Mouse (Mus musculus): ENCODE data around the gene Gm49342. TPM values are rescaled to one million over a fixed set of nuclear protein-coding genes. Genes with fewer than 3 reads are reported as not detected.
"Not testable (repeated sequence)": the region's sequence is repeated elsewhere in the genome, so short reads cannot be mapped to it uniquely, and the experiment has no call there.

Gene Gm49342
- polyA plus RNA-seq, 1 experiment from 2014 or later: not detected

GRCm38 (mm10) chr14:50970822-50971221, 26.5 kb downstream of the Gm49342 start:
- 89% methylated on average over 1 of the region's 1 CpGs for WGBS
- Histone ChIP-seq H3K27ac (no peak overlapping the region), H3K4me3 (no peak overlapping the region), H3K36me3 (ENCODE audit: poor library complexity, severe bottlenecking) (no peaks in the 10 kb centered on the region), H3K27me3 (no peaks in the 10 kb centered on the region), H3K4me1 (peaks cover 12% of the 10 kb centered on the region), H3K4me2 (no peak overlapping the region), H3K9ac (no peak overlapping the region), H3K9me3 (replicated peaks) (no peaks in the 10 kb centered on the region)
- no peak for ATAC-seq

- H3K9me3 ChIP-seq (replicated peaks); H3K4me2 ChIP-seq; H3K9ac ChIP-seq; ATAC-seq; H3K27me3 ChIP-seq; H3K4me3 ChIP-seq; H3K36me3 ChIP-seq (ENCODE audit: poor library complexity, severe bottlenecking); H3K27ac ChIP-seq: not testable (repeated sequence)
- peaks cover 14% of the 10 kb centered on the region for H3K4me1 ChIP-seq
- WGBS: 89% methylated on average over 5 of the region's 5 CpGs
These were observed 28.7 kb downstream of the Gm49342 start for GRCm38 (mm10) chr14:50973054-50973453.

- H3K27me3 ChIP-seq: no peaks in the 10 kb centered on the region
- no peaks in the 10 kb centered on the region for H3K9me3 ChIP-seq (replicated peaks)
- ATAC-seq: no peak
- no peak overlapping the region for H3K4me2 ChIP-seq
- peaks cover 12% of the 10 kb centered on the region for H3K4me1 ChIP-seq
- H3K9ac ChIP-seq: no peak overlapping the region
- no peak overlapping the region for H3K4me3 ChIP-seq
- no peak overlapping the region for H3K27ac ChIP-seq
- 17% methylated on average over 4 of the region's 4 CpGs for WGBS
- no peaks in the 10 kb centered on the region for H3K36me3 ChIP-seq (ENCODE audit: poor library complexity, severe bottlenecking)
These were observed 29.4 kb downstream of the Gm49342 start for GRCm38 (mm10) chr14:50973700-50974099.

- Histone ChIP-seq H3K4me2 (no peak overlapping the region), H3K4me1 (peaks cover 5% of the 10 kb centered on the region), H3K27me3 (no peaks in the 10 kb centered on the region), H3K4me3 (no peak overlapping the region), H3K27ac (no peak overlapping the region), H3K9me3 (replicated peaks) (no peaks in the 10 kb centered on the region), H3K36me3 (ENCODE audit: poor library complexity, severe bottlenecking) (no peaks in the 10 kb centered on the region), H3K9ac (no peak overlapping the region)
- 45% methylated on average over 5 of the region's 5 CpGs for WGBS
- ATAC-seq: no peak
These were observed 30.7 kb downstream of the Gm49342 start for GRCm38 (mm10) chr14:50975001-50975400.

- Histone ChIP-seq H3K9me3 (replicated peaks) (no peaks in the 10 kb centered on the region), H3K27me3 (no peaks in the 10 kb centered on the region), H3K4me2 (peak overlapping the region; percentile 31; the same call in 1 of the 2 replicates), H3K9ac (no peak overlapping the region), H3K4me1 (peaks cover 3% of the 10 kb centered on the region; the same call in 1 of the 2 replicates), H3K27ac (no peak overlapping the region), H3K4me3 (no peak overlapping the region), H3K36me3 (ENCODE audit: poor library complexity, severe bottlenecking) (no peaks in the 10 kb centered on the region)
- 9% methylated on average over 9 of the region's 9 CpGs for WGBS
- ATAC-seq: no peak
These were observed 32.4 kb downstream of the Gm49342 start for GRCm38 (mm10) chr14:50976674-50977073.

GRCm38 (mm10) chr14:50978451-50978850, 34.1 kb downstream of the Gm49342 start:
- not testable (repeated sequence) for H3K9ac ChIP-seq; ATAC-seq; H3K9me3 ChIP-seq (replicated peaks); H3K4me3 ChIP-seq; H3K36me3 ChIP-seq (ENCODE audit: poor library complexity, severe bottlenecking); H3K27ac ChIP-seq; H3K4me2 ChIP-seq; H3K27me3 ChIP-seq; H3K4me1 ChIP-seq
- 93% methylated on average over 6 of the region's 6 CpGs for WGBS

- H3K27ac ChIP-seq: no peak overlapping the region
- no peak overlapping the region for H3K4me3 ChIP-seq
- H3K4me1 ChIP-seq: peaks cover 3% of the 10 kb centered on the region; the same call in 1 of the 2 replicates
- no peak overlapping the region for H3K9ac ChIP-seq
- ATAC-seq: no peak
- H3K9me3 ChIP-seq (replicated peaks): no peaks in the 10 kb centered on the region
- H3K36me3 ChIP-seq (ENCODE audit: poor library complexity, severe bottlenecking): no peaks in the 10 kb centered on the region
- no peak overlapping the region for H3K4me2 ChIP-seq
- no peaks in the 10 kb centered on the region for H3K27me3 ChIP-seq
These were observed 35.3 kb downstream of the Gm49342 start for GRCm38 (mm10) chr14:50979631-50980030.

- H3K9me3 ChIP-seq (replicated peaks): no peaks in the 10 kb centered on the region
- H3K9ac ChIP-seq: no peak overlapping the region
- no peaks in the 10 kb centered on the region for H3K27me3 ChIP-seq
- 50% methylated on average over 2 of the region's 2 CpGs for WGBS
- H3K4me3 ChIP-seq: no peak overlapping the region
- H3K4me1 ChIP-seq: peaks cover 3% of the 10 kb centered on the region; the same call in 1 of the 2 replicates
- no peak overlapping the region for H3K27ac ChIP-seq
- no peak overlapping the region for H3K4me2 ChIP-seq
- H3K36me3 ChIP-seq (ENCODE audit: poor library complexity, severe bottlenecking): no peaks in the 10 kb centered on the region
- no peak for ATAC-seq
These were observed 36.9 kb downstream of the Gm49342 start for GRCm38 (mm10) chr14:50981207-50981606.

GRCm38 (mm10) chr14:50981837-50982236, 37.5 kb downstream of the Gm49342 start:
- Histone ChIP-seq H3K9ac (no peak overlapping the region), H3K27ac (no peak overlapping the region), H3K4me1 (peaks cover under 1% of the 10 kb centered on the region; the same call in 1 of the 2 replicates), H3K36me3 (ENCODE audit: poor library complexity, severe bottlenecking) (no peaks in the 10 kb centered on the region), H3K9me3 (replicated peaks) (no peaks in the 10 kb centered on the region), H3K27me3 (no peaks in the 10 kb centered on the region), H3K4me2 (no peak overlapping the region), H3K4me3 (no peak overlapping the region)
- ATAC-seq: no peak
- 88% methylated on average over 5 of the region's 5 CpGs for whole genome bisulfite sequencing

- H3K9ac ChIP-seq: no peak overlapping the region
- ATAC-seq: no peak
- WGBS: 88% methylated on average over 2 of the region's 2 CpGs
- no peaks in the 10 kb centered on the region for H3K36me3 ChIP-seq (ENCODE audit: poor library complexity, severe bottlenecking)
- H3K4me1 ChIP-seq: no peaks in the 10 kb centered on the region
- H3K4me3 ChIP-seq: no peak overlapping the region
- no peaks in the 10 kb centered on the region for H3K9me3 ChIP-seq (replicated peaks)
- H3K27me3 ChIP-seq: no peaks in the 10 kb centered on the region
- H3K27ac ChIP-seq: no peak overlapping the region
- H3K4me2 ChIP-seq: no peak overlapping the region
These were observed 43.4 kb downstream of the Gm49342 start for GRCm38 (mm10) chr14:50987668-50988067.

GRCm38 (mm10) chr14:50991037-50991436, 46.7 kb downstream of the Gm49342 start:
- no peaks in the 10 kb centered on the region for H3K9me3 ChIP-seq (replicated peaks)
- no peaks in the 10 kb centered on the region for H3K27me3 ChIP-seq
- no peaks in the 10 kb centered on the region for H3K36me3 ChIP-seq (ENCODE audit: poor library complexity, severe bottlenecking)
- H3K4me3 ChIP-seq: no peak overlapping the region
- WGBS: 85% methylated on average over 3 of the region's 3 CpGs
- no peak for ATAC-seq
- no peak overlapping the region for H3K4me2 ChIP-seq
- H3K4me1 ChIP-seq: no peaks in the 10 kb centered on the region
- H3K9ac ChIP-seq: no peak overlapping the region
- H3K27ac ChIP-seq: no peak overlapping the region

GRCm38 (mm10) chr14:50997088-50997487, 52.8 kb downstream of the Gm49342 start:
- Histone ChIP-seq H3K27ac (no peak overlapping the region), H3K27me3 (no peaks in the 10 kb centered on the region), H3K36me3 (ENCODE audit: poor library complexity, severe bottlenecking) (no peaks in the 10 kb centered on the region), H3K4me1 (no peaks in the 10 kb centered on the region), H3K4me2 (no peak overlapping the region), H3K9ac (no peak overlapping the region), H3K4me3 (no peak overlapping the region), H3K9me3 (replicated peaks) (no peaks in the 10 kb centered on the region)
- no peak for ATAC-seq
- WGBS: 80% methylated on average over 3 of the region's 3 CpGs

- Histone ChIP-seq H3K27me3 (no peaks in the 10 kb centered on the region), H3K9me3 (replicated peaks) (no peaks in the 10 kb centered on the region), H3K4me3 (no peak overlapping the region), H3K9ac (no peak overlapping the region), H3K36me3 (ENCODE audit: poor library complexity, severe bottlenecking) (no peaks in the 10 kb centered on the region), H3K4me2 (no peak overlapping the region), H3K27ac (no peak overlapping the region), H3K4me1 (no peaks in the 10 kb centered on the region)
- no peak for ATAC-seq
- 89% methylated on average over 2 of the region's 2 CpGs for WGBS
These were observed 53.8 kb downstream of the Gm49342 start for GRCm38 (mm10) chr14:50997999-50998666.
